Mouse (Mus musculus): ENCODE data around the gene Ggct. TPM values are rescaled to one million over a fixed set of nuclear protein-coding genes. Genes with fewer than 3 reads are reported as not detected.

Gene Ggct
- polyA plus RNA-seq, 1 experiment = 21.0 TPM

DNA sequence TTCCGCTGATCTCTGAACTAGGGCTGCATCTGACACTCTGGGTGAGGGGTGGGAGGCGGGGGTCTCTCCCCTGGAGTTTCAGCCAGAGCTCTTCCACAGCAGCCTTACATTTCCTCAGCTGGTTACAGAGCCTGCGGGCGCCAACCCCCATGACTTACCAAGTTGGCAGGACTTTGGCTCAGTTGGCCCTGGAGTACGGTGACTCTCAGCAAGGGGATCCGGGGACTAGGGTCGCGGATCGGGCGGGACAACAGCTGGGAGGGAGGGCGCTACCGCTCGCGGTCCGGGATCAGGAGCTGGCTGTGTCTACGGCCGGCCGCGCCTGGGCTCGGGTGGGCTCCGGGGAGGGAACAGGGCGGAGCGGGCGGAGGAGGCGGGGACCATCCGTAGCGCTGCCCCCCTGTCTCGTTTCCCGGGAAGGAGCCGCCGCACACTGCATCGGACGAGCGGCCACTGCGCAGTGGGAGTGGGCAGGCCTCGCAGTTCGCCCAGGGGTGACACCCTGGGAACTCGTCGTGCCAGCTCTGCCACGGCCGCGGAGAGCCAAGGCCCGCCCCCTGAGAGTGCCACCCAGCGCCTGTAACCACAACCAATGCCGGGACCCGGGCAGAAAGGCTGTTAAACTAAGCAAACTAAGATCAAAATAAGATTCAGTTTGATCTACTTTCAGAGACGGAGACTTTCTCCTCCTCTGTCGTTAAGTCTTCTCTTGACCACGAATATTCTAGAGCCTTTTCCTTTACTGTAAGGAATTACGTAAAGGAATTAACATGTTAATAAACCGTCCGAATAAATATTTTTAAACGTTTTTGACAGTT, 20.4 kb downstream of the Ggct start, which contains the start of gene Nod1:
TSS of gene Nod1 (minus strand) at position 502 of the 818 bp plus-strand sequence.
- H3K27me3 ChIP-seq (ENCODE audit: control insufficient read depth, insufficient read depth, low read length) = no peaks in the 10 kb centered on the region
- no peak within 1 kb of the TSS for H3K27ac ChIP-seq (ENCODE audit: insufficient read depth, low read length)
- H3K4me3 ChIP-seq (replicated peaks; ENCODE audit: insufficient read depth, low read depth, low read length) = peak within 1 kb of the TSS; percentile 66
- WGBS = 2% methylated on average over 53 of the region's 53 CpGs
- peak; percentile 52 to 56 for DNase-seq
- no peak for TF ChIP-seq POLR2A (IDR thresholded peaks at IDR 0.05; ENCODE audit: borderline replicate concordance, insufficient read depth, low read length)
- no peak for TF ChIP-seq CTCF (IDR thresholded peaks at IDR 0.05; ENCODE audit: borderline replicate concordance, insufficient read depth, low read depth, low read length)
- H3K4me1 ChIP-seq (ENCODE audit: control insufficient read depth, insufficient read depth, low read length) = no peaks in the 10 kb centered on the region; the same call in 1 of the 2 replicates

DNA sequence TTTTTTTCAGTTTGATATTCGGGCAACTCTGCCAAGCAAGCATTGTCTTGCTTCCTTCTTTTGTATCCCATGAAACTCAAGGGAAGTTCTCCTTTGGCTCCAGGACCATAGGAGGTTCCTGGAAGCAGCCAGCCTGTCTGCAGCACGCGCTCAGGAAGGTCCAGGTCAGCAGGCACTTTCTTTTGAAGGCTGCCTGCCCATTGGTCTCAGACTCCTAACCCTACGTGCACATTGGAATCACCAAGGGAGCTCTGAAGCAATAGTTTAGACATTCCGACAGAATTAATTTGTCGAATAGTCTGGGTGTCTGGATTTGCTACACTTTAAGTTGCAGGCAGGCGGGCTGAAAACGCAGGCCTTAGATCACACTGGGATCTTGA, 21.0 kb downstream of the Ggct start:
- Histone ChIP-seq H3K27me3 (ENCODE audit: control insufficient read depth, insufficient read depth, low read length) (no peaks in the 10 kb centered on the region), H3K4me1 (ENCODE audit: control insufficient read depth, insufficient read depth, low read length) (no peaks in the 10 kb centered on the region; the same call in 1 of the 2 replicates), H3K4me3 (replicated peaks; ENCODE audit: insufficient read depth, low read depth, low read length) (peak overlapping the region; percentile 66), H3K27ac (ENCODE audit: insufficient read depth, low read length) (no peak overlapping the region)
- peak in 1 of 2 experiments; percentile 14 for DNase-seq
- TF ChIP-seq POLR2A (IDR thresholded peaks at IDR 0.05; ENCODE audit: borderline replicate concordance, insufficient read depth, low read length) (no peak), CTCF (IDR thresholded peaks at IDR 0.05; ENCODE audit: borderline replicate concordance, insufficient read depth, low read depth, low read length) (no peak)
- WGBS = 36% methylated on average over 8 of the region's 8 CpGs

DNA sequence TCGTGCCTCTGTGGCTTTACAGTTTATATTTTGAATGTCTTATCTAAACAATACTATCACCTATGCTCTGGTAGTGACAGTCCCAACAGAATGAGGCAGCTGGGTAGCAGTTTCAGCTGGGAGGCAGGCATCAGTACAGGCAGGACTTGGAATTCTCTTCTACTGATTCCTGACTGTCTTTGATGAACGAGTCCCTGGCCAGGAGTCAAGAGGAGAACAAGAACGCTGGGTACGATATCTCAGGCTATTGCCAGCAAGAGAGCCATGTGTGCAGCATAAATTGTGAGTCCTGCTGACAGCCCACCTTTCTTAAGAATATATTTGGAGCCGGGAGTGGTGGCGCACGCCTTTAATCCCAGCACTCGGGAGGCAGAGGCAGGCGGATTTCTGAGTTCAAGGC, 22.2 kb downstream of the Ggct start:
- no peak for TF ChIP-seq POLR2A (IDR thresholded peaks at IDR 0.05; ENCODE audit: borderline replicate concordance, insufficient read depth, low read length)
- TF ChIP-seq CTCF (IDR thresholded peaks at IDR 0.05; ENCODE audit: borderline replicate concordance, insufficient read depth, low read depth, low read length) = no peak
- Histone ChIP-seq H3K27ac (ENCODE audit: insufficient read depth, low read length) (no peak overlapping the region), H3K4me1 (ENCODE audit: control insufficient read depth, insufficient read depth, low read length) (no peaks in the 10 kb centered on the region; the same call in 1 of the 2 replicates), H3K27me3 (ENCODE audit: control insufficient read depth, insufficient read depth, low read length) (no peaks in the 10 kb centered on the region), H3K4me3 (replicated peaks; ENCODE audit: insufficient read depth, low read depth, low read length) (no peak overlapping the region)
- 66% methylated on average over 9 of the region's 9 CpGs for WGBS
- no peak for DNase-seq

DNA sequence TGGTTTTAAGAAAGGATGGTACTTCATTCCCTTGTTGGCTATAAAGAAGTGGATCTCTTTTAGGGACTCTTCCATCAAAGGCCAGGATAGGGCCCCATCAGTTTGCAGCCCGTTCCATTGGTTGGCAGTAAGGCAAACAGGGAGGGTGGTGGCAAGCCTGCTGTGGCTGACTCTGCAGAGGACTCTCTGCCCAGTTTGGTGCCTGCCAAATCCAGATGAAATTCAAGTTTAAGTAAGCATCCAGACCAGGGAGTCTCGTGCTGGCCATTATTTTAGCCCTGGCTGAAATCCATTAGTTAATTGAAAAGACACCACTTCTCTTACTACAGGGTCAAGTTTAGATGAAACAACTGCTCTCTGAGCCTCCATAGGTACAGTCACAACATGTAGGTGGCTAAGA, 22.9 kb downstream of the Ggct start:
- DNase-seq = no peak
- H3K27me3 ChIP-seq (ENCODE audit: control insufficient read depth, insufficient read depth, low read length) = no peaks in the 10 kb centered on the region
- no peaks in the 10 kb centered on the region; the same call in 1 of the 2 replicates for H3K4me1 ChIP-seq (ENCODE audit: control insufficient read depth, insufficient read depth, low read length)
- TF ChIP-seq CTCF (IDR thresholded peaks at IDR 0.05; ENCODE audit: borderline replicate concordance, insufficient read depth, low read depth, low read length) (no peak), POLR2A (IDR thresholded peaks at IDR 0.05; ENCODE audit: borderline replicate concordance, insufficient read depth, low read length) (no peak)
- no peak overlapping the region for H3K27ac ChIP-seq (ENCODE audit: insufficient read depth, low read length)
- H3K4me3 ChIP-seq (replicated peaks; ENCODE audit: insufficient read depth, low read depth, low read length) = no peak overlapping the region
- WGBS = 48% methylated on average over 2 of the region's 2 CpGs

DNA sequence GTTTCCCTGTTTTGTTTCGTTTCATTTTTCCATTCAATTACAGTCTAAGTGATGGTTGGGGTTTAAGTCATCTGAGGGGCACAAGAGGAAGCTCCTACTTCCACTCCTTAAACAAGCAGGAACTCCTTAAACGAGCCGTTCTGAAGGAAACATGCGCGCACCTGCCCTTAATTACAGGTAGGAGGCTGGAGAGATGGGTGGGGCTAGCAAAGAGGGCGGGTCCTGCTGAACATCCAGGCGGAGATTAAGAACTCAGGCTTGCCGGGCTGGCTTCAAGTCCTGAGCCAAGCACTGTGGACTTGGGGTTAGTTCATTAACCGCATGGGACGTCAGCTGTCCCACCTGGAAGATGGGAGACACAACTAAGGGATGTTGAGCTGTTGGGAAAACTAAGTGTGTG, 25.2 kb downstream of the Ggct start:
- Histone ChIP-seq H3K4me3 (replicated peaks; ENCODE audit: insufficient read depth, low read depth, low read length) (no peak overlapping the region), H3K27me3 (ENCODE audit: control insufficient read depth, insufficient read depth, low read length) (no peaks in the 10 kb centered on the region), H3K4me1 (ENCODE audit: control insufficient read depth, insufficient read depth, low read length) (no peaks in the 10 kb centered on the region), H3K27ac (ENCODE audit: insufficient read depth, low read length) (no peak overlapping the region)
- TF ChIP-seq CTCF (IDR thresholded peaks at IDR 0.05; ENCODE audit: borderline replicate concordance, insufficient read depth, low read depth, low read length) = no peak
- TF ChIP-seq POLR2A (IDR thresholded peaks at IDR 0.05; ENCODE audit: borderline replicate concordance, insufficient read depth, low read length) = no peak
- 72% methylated on average over 10 of the region's 10 CpGs for WGBS
- DNase-seq = no peak

DNA sequence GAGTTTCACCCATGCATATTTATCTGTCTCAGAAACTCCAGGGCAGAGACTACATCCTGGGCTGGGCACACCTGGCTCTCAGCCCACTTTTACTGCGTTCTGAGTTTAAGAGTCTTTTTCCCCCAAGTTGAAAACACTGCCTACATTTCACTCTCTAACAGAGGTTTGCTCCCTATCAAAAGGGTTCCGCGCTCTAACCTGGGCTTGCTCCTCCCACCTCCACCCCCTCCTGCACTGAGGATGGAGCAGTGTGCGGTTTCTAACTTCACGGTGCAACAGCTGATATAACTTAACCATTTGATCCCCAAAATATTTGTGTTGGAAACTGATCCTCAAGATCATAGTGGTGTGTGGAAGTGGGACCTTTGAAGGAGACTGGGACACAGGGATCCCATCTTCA, 27.5 kb downstream of the Ggct start:
- DNase-seq = no peak
- TF ChIP-seq CTCF (IDR thresholded peaks at IDR 0.05; ENCODE audit: borderline replicate concordance, insufficient read depth, low read depth, low read length) (no peak), POLR2A (IDR thresholded peaks at IDR 0.05; ENCODE audit: borderline replicate concordance, insufficient read depth, low read length) (no peak)
- Histone ChIP-seq H3K4me3 (replicated peaks; ENCODE audit: insufficient read depth, low read depth, low read length) (no peak overlapping the region), H3K27ac (ENCODE audit: insufficient read depth, low read length) (no peak overlapping the region), H3K27me3 (ENCODE audit: control insufficient read depth, insufficient read depth, low read length) (no peaks in the 10 kb centered on the region), H3K4me1 (ENCODE audit: control insufficient read depth, insufficient read depth, low read length) (no peaks in the 10 kb centered on the region)
- WGBS = 60% methylated on average over 5 of the region's 5 CpGs

DNA sequence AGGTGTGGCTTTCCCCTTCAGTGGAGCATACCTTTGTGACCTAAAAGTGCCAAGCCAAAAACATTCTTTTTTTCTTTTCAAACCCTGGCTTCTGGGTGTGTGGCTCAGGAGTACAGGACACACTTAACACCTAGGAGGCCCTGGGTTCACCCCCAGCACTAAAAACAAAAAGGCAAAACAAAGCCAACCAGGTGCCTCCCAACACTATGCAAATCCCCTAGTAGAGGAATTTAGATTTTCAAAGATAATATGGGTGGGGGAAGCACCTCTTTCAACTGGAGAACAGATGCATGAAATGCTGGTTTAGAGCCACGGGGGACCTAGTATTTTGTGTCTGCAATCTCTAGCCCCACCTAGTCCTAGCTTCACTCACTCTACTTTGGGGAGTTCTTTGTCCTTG, 28.0 kb downstream of the Ggct start:
- no peak overlapping the region for H3K27ac ChIP-seq (ENCODE audit: insufficient read depth, low read length)
- no peak for DNase-seq
- no peaks in the 10 kb centered on the region for H3K4me1 ChIP-seq (ENCODE audit: control insufficient read depth, insufficient read depth, low read length)
- WGBS = 73% methylated on average over 1 of the region's 1 CpGs
- H3K27me3 ChIP-seq (ENCODE audit: control insufficient read depth, insufficient read depth, low read length) = no peaks in the 10 kb centered on the region
- no peak overlapping the region for H3K4me3 ChIP-seq (replicated peaks; ENCODE audit: insufficient read depth, low read depth, low read length)
- TF ChIP-seq POLR2A (IDR thresholded peaks at IDR 0.05; ENCODE audit: borderline replicate concordance, insufficient read depth, low read length) (no peak), CTCF (IDR thresholded peaks at IDR 0.05; ENCODE audit: borderline replicate concordance, insufficient read depth, low read depth, low read length) (no peak)

DNA sequence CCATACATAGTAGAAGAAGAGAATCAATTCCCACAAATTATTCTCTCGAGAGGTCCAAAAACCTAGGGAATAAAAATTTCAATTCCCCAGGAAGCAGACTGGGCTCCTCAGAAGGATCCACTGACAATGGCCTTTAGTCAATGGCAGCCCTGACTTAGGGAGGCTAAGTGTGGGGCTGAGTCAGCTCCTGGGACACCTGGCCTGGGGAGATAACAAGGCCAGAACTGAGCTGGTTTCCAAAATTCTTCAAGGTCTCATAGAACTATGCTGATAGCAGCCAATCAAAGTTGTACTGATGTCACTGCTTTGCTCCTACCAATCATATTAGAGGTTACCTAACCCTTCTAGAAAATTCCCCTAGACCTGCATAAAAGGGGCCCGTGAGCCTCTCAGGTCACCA, 29.2 kb downstream of the Ggct start:
- H3K4me3 ChIP-seq (replicated peaks; ENCODE audit: insufficient read depth, low read depth, low read length) = no peak overlapping the region
- WGBS = 92% methylated on average over 2 of the region's 2 CpGs
- H3K27me3 ChIP-seq (ENCODE audit: control insufficient read depth, insufficient read depth, low read length) = no peaks in the 10 kb centered on the region
- no peak overlapping the region for H3K27ac ChIP-seq (ENCODE audit: insufficient read depth, low read length)
- H3K4me1 ChIP-seq (ENCODE audit: control insufficient read depth, insufficient read depth, low read length) = no peaks in the 10 kb centered on the region
- no peak for TF ChIP-seq POLR2A (IDR thresholded peaks at IDR 0.05; ENCODE audit: borderline replicate concordance, insufficient read depth, low read length)
- no peak for DNase-seq
